Mouse (Mus musculus) kidney, adult 8-10 months (tissue): ENCODE results near the gene Tfap2b.

Source experiments
- DNase-seq, 2 experiments: peaks; one replicate each; pipeline ENCODE4 v3.0.0; 2022

Tfap2b gene

DNA sequence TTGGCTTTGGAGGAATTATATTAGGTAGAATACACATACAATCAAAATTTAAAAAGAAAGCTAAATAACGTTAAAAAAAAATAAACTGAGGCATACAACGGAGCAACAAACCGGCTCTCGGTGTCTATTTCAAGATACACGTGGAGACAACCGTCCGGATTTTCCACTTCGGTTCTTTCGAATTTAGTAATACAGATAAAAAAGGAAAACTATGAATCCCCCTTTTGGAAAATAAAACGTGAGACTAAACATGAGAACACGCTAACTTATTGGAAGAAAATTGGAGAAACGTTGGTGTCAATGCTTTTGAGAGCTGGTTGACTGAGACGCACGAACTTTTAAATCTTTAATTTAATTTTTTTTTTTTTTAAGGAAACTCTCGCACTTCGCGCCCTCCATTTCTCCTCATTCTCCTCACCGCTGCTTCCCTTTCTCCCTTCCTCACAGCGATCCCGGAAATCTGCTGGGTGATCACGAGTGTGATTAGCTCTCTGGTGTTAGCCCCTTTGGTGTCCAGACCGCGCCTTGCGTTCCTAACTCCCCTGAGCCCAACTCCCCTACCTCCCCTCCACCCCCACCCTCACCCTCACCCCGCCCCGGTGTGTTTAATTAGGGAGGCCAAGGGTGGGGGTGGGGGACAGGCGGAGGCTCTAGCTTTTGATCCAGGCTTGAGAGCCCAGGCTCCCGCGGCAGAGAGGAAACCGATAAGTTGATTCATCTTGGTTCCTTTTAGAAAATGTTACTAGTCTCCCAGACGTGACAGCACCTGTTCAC is 25.9 kb downstream of the Tfap2b start:
- no peak for DNase-seq

DNA sequence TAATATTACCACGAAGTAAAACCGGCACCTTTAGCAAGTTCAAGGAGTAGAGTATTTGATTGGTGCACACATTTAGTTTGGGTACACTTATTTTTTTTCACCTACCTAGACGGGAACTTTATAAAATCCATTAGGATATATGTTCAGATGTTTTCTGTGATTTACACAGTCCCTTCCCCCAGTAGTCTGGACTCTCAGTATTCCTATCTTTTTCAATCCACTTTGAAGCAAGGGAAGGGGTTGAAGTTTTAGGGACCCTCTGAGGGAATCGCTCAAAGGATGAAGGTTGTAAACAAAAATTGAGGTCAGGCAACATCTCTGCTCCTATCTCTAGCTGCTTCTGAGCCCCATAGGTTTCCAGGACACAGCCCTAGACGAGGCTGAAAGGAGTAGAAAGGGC is 27.3 kb downstream of the Tfap2b start:
- DNase-seq, result no peak

DNA sequence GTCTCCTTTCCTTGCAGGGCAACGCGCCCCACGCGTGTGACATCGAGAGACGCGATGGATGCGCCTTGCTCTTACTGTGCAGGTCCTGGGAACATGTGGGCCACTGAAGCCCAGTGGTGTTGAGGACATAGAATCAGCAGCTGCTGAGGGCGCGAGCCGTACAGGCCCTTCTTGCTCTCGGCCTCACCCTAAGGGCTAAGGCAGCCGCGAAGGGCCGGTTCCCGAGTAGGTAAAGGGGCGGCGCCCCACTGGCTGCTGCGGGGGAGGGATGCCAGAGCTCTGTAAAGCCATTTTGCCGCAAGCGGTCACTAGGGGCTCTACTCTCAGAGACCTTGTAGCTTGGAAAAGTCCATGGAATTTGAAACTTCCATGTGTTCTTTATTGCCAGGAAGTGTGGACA is 27.9 kb downstream of the Tfap2b start:
- peak in 1 of 2 experiments; percentile 44 for DNase-seq

DNA sequence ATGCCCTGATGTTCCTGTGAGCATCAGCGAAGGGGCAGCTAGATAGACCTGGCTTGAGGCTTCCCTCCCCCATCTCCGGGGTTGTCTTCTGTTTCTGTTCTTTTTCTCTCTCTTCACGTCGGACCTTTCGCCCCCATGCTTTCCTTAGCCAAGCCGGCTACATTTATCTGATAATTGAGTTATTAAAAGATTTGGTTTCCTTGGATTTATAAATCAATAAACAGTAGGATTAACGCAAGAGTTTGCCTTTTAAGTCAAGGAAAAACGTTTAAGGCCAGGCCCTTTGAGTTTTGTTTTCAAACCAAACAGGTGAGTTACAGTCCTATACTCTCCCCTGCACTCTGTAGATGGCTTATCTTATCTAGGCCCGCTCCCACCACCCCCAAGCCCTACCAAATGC is 28.3 kb downstream of the Tfap2b start:
- no peak for DNase-seq

DNA sequence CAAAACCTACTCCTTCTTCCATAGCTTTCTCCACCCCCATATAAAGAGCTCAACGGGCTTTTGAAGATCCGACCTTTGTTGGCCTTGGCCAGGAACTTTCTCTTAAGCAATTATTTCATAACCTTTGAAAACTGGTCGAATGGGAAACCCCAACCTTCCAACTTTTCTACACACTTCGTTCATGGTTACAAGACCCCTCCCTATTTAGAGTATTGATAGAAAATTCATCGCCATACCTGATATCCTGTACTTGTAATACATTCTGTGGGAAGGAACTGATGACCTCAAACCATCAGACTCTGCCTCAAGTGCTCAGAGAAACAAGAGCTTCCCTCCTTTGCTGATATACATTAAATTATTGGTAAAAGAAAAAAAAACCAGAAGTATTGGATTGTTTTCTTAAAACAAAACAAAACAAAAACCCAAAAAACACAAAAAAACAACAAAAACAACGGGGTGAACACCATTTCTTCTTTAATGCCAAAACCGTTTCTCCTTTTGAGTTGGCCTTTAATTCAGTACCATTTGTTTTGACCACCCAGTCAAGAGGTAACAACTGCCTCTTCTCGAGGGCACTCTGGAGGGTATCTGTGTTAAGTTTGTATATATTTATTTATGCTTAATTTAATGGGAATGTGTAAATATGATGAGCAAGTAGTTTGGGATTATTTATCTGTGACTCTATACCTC is 29.2 kb downstream of the Tfap2b start:
- no peak for DNase-seq

DNA sequence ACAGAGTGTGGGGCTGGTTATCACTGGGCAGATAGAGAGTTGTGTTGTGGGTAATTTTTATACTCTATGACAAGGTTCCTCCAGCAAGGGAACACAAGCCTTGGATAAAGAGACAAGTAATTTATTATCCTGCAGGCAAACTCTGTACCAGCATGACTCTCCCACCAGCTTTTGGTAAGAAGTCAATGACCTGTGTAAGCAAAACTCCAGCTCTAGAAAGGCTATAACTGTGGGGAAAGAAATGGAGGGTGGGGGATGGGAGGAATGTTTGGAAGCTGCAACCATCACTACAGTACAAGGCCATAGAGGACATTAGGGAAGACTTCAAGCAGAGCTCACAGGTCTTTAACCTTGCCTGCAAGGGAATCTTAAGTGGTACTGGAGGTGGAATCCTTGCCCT is 31.3 kb downstream of the Tfap2b start:
- DNase-seq, result peak; percentile 36 to 56

DNA sequence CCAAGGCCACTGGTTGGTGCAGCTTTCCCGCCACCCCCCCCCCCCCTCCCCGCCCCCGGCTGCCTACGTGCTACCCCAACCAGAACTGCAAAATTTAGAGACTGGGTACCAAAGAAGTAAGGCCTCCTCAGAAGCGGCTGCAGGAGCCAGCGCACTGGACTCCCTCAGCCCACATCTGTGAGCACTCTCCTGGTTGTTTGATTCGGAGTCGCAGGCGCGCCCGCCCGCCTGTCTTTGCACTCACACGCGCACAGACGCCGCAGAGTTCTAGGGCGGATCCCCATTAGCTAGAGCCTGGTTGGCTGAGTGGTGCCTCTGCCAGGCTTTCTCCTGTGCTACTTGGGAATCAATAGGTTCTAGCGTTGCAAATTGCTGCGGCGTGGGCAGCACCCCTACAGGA is 32.6 kb downstream of the Tfap2b start:
- peak in 1 of 2 experiments; percentile 45 for DNase-seq

DNA sequence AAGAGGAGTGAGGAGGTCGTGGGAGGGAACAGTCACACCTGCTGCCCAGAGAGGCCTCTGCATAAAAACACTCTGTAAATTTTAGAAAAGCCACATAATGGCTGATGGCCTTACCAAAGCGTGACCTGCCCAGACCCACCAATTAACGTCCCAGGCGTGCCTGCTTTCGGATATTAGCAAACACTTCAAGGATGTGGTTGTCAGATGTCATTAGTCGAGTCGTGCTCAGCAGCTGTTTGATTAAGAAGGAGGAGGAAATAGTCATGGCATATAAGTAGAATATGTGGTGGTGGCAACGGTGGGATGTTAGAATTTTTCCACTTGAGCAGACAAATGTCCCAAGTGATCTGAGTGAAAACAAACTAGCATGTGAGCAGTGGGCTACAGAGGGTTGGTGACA is 33.3 kb downstream of the Tfap2b start:
- DNase-seq, result no peak

DNA sequence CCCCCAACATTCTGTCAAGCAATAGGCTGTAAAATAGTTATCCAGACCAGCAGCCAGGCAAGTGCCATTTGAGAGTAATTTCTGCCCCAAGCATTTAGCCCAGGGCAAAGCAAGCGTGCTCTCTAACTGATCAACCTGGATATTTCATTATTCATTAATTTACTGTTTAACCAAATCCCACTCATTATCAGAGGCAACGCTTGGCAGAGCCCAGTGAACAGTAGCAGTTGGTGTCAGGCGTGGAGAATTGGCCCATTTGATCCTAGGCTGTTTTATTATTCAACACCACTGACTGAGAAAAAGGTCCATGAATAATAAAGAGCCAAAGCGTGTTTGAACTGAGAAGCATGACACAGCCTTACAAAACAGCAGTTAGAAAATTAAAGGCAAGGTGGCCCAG is 36.3 kb downstream of the Tfap2b start:
- peak; percentile 63 to 86 for DNase-seq

DNA sequence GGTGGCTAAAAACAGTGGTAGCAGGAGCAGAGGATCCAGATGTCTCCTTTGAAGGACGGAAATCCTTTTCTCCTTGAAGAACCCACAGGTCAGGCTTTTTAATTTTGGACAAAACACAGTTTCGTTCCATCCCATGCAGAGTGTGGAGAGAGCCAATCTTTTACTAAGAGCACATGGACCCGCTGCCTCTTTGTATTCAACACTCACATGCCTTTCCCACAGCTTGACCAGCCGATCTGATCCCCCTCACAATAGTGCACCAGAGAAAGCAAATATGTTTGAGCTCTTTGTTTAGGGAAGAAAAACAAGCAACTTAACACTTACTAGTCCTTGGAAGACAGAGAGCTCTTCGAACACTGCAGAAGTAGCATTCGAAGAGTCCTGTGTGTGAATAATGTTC is 42.6 kb downstream of the Tfap2b start:
- DNase-seq, result no peak

DNA sequence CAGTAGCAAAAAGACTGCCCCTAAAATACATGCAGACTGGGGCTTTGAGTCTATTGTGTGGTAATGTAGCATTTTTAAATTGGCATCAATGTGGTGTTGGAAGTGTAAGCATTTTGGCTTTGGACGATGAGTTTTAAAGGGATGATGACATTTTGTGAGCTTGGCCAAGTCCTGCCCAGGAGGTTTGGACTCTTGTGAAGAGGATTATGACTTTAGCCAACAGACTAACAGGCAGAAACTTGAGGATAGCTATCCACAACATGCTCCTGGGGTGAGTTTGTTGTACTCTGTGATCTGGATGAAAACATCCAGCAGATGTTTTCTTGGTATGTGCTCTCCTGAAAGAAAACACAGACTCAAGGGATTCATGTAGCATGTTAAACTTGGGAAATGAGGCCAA is 60.9 kb downstream of the Tfap2b start:
- DNase-seq, result no peak
